Mouse (Mus musculus) intestine, embryonic 16.5 days (tissue): ENCODE data around the gene Lrp1. TPM values are rescaled to one million over a fixed set of nuclear protein-coding genes. Genes with fewer than 3 reads are reported as not detected.

Experiments
- ATAC-seq: fragments of 200-750 bp; cut with Nextera tagmentation; 2 replicates; pipeline ENCODE4 v1.8.0; 2017; ENCODE audit warnings: moderate TSS enrichment, moderate library complexity
- H3K27ac ChIP-seq: fragments of 300-500 bp; sonication (generic); 2 replicates; pipeline ENCODE4 v1.5.1; 2014; ENCODE audit warnings: mild to moderate bottlenecking, low read length
- H3K27me3 ChIP-seq: fragments of 300-500 bp; sonication (generic); replicated peaks from 2 replicates; pipeline ENCODE4 v1.6.1; 2014; ENCODE audit warnings: low read length, control low read depth, mixed read lengths; ENCODE audit not compliant: control insufficient read depth, insufficient read depth
- H3K36me3 ChIP-seq: fragments of 300-500 bp; sonication (generic); 2 replicates; pipeline ENCODE4 v1.6.1; 2014; ENCODE audit warnings: low read length, control low read depth; ENCODE audit not compliant: control insufficient read depth, insufficient read depth
- H3K4me1 ChIP-seq: fragments of 300-500 bp; sonication (generic); 2 replicates; pipeline ENCODE4 v1.6.1; 2014; ENCODE audit warnings: low read length, control low read depth, mixed read lengths; ENCODE audit not compliant: control insufficient read depth, insufficient read depth
- H3K4me2 ChIP-seq: fragments of 300-500 bp; sonication (generic); 2 replicates; pipeline ENCODE4 v1.6.1; 2014; ENCODE audit warnings: low read depth, low read length, control low read depth
- H3K4me3 ChIP-seq: fragments of 300-500 bp; sonication (generic); 2 replicates; pipeline ENCODE4 v1.5.1; 2014; ENCODE audit warnings: mild to moderate bottlenecking, low read length
- H3K9ac ChIP-seq: fragments of 300-500 bp; sonication (generic); 2 replicates; pipeline ENCODE4 v1.6.1; 2014; ENCODE audit warnings: low read depth, low read length
- H3K9me3 ChIP-seq: fragments of 300-500 bp; sonication (generic); 2 replicates; pipeline ENCODE4 v1.6.1; 2016; ENCODE audit warnings: low read length, control low read depth; ENCODE audit not compliant: control insufficient read depth
- WGBS: fragments of 180-500 bp; shearing (Covaris S2); extraction: QIAGEN DNeasy Blood & Tissue Kit; methylation state at CpG from one replicate; pipeline ENCODE4 v1.1.7; 2014; 5-methylcytosine and 5-hydroxymethylcytosine counted together
- polyA plus RNA-seq: library from polyadenylated mRNA; unstranded; fragments of >200 nt; fragmentation: Nextera tagmentation; extraction: Ambion mirVana; gene quantifications from 2 replicates; pipeline ENCODE4 v1.2.1, GENCODE M21; 2015

Gene Lrp1
- polyA plus RNA-seq, 1 experiment from 2014 or later = 64.6 TPM

DNA sequence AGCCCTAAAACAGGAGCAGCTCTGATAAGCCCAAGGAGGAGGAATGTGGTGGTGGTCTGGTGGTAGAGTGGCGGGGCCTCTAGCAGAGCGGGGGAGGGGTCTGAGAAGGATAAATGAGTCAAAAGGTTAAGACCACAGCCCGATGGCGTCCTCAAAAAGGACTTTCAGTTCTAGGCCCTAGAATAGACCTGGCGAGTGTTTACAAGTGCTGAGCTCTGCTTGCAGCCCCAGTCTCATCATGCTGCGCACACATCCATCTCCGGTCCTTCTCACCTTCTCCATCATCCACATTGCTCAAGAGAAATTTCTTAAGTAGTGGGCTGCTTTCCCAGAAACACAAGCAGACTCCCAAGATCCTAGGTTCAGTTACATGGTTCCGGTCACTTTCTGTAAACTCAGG lies 22.3 kb downstream of the Lrp1 start:
- Histone ChIP-seq H3K4me2 (no peak overlapping the region), H3K4me3 (no peak overlapping the region), H3K4me1 (peaks cover 85% of the 10 kb centered on the region), H3K9ac (no peak overlapping the region), H3K36me3 (peaks cover 3% of the 10 kb centered on the region; the same call in 1 of the 2 replicates), H3K27me3 (no peaks in the 10 kb centered on the region), H3K27ac (peak overlapping the region; percentile 85; the same call in 1 of the 2 replicates), H3K9me3 (no peaks in the 10 kb centered on the region)
- 55% methylated on average over 8 of the region's 8 CpGs for WGBS
- no peak for ATAC-seq

DNA sequence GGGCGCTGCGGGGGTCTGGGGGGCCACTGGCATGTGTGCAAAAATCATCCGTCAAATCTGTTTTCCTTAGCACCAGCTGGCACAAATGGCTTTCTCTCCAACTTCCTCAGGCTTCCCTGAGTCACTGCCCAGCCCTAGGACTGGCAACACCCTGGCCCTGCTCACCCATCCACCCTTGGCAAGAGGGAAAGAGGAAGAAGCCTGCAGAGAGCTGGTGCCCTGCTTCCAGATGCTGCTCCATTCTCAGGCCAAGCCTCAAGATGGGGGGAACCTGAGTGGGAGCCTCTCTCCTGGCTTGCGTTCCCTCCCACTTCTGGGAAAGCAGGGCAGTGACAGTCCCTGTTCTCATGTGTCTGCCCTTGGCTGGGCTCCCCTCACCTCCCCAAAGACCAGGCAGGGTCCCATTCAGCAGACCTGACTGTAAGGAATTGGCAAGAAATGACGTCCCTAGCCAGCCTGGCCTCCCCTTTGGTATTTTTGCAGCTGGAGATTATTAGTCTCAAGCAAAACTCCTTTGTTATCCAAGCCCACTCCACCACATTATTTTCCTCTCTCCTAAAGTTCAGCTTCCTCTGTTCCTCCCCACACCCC lies 23.5 kb downstream of the Lrp1 start:
- H3K4me2 ChIP-seq = no peak overlapping the region
- WGBS = 77% methylated on average over 5 of the region's 5 CpGs
- no peak overlapping the region for H3K4me3 ChIP-seq
- peak overlapping the region; percentile 85 for H3K27ac ChIP-seq
- peaks cover 88% of the 10 kb centered on the region for H3K4me1 ChIP-seq
- no peak for ATAC-seq
- peak overlapping the region; percentile 30; the same call in 1 of the 2 replicates for H3K9ac ChIP-seq
- no peaks in the 10 kb centered on the region for H3K27me3 ChIP-seq
- H3K9me3 ChIP-seq = no peaks in the 10 kb centered on the region
- H3K36me3 ChIP-seq = peaks cover 7% of the 10 kb centered on the region; the same call in 1 of the 2 replicates

DNA sequence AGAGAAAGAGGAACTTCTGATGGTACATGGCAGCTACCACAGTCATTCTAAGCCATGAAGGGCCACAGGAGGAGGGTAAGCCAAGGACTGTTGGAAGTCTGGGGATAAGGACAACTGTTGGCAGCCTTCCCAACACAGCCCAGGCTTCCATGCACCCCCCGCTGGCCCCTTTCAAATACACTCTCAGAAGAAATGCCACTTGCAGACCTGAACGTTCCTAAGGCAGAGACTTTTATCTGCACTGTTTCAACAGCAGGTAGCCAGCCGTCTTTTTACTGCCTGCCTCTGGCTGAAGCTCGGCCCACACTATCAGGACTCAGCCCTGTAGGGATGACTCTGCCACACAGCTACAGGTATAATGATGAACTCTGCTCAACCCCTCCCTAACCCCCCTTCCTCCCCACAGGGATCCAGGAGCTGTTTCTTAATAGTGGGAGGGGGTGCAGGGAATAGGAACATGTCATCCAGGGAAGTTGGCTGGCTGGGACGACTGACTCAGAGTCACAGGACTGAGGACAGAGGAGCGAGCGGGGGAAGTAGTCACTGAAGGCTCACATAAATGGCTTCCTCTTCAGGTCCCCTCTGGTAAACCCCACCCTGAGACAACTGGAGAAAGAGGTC lies 24.5 kb downstream of the Lrp1 start:
- H3K36me3 ChIP-seq = peaks cover 7% of the 10 kb centered on the region; the same call in 1 of the 2 replicates
- no peak overlapping the region for H3K4me3 ChIP-seq
- 33% methylated on average over 7 of the region's 7 CpGs for WGBS
- no peaks in the 10 kb centered on the region for H3K9me3 ChIP-seq
- H3K4me1 ChIP-seq = peaks cover 90% of the 10 kb centered on the region
- H3K27ac ChIP-seq = peak overlapping the region; percentile 85
- H3K27me3 ChIP-seq = no peaks in the 10 kb centered on the region
- peak overlapping the region; percentile 34; the same call in 1 of the 2 replicates for H3K9ac ChIP-seq
- ATAC-seq = peak; percentile 57
- no peak overlapping the region for H3K4me2 ChIP-seq

DNA sequence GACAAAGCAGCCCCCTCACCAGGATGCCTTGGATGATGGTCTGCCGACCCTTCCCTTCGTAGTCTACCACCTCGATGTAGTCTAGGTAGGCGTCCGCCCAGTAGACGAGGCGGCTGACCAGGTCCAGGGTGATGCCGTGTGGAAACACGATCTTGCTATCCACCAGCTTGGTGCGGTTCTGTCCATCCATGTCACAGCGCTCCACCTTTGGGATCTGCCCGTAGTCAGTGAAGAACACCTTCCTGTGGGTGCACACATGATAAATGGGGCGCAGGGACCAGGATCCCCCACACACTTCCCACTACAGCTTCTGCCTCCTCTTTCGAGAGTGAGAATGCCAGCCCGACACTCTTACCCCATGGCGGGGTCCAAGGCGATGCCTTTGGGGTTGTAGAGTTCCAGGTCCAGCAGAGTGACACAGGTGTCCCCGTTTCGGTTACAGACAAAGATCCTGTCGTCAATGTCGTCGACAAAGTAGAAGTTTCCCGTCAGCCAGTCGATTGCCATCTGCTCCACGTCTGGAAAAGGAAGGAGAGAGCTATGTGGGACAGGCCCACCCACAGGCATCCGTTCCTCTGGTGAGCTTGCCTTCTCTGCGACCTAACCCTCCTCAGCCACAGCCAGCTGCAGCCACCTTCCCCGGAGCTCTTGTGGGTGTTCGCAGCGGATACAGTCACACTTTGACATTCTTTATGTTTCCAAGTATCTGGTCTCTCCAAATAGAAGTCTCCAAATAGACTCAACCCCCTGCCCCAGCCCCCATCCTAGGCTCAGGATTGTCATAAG lies 25.8 kb downstream of the Lrp1 start:
- no peaks in the 10 kb centered on the region for H3K9me3 ChIP-seq
- no peak overlapping the region for H3K9ac ChIP-seq
- peaks cover 83% of the 10 kb centered on the region for H3K4me1 ChIP-seq
- no peaks in the 10 kb centered on the region for H3K27me3 ChIP-seq
- no peak for ATAC-seq
- H3K27ac ChIP-seq = peak overlapping the region; percentile 85
- 73% methylated on average over 30 of the region's 30 CpGs for WGBS
- H3K4me2 ChIP-seq = no peak overlapping the region
- peaks cover 13% of the 10 kb centered on the region; the same call in 1 of the 2 replicates for H3K36me3 ChIP-seq
- H3K4me3 ChIP-seq = no peak overlapping the region

DNA sequence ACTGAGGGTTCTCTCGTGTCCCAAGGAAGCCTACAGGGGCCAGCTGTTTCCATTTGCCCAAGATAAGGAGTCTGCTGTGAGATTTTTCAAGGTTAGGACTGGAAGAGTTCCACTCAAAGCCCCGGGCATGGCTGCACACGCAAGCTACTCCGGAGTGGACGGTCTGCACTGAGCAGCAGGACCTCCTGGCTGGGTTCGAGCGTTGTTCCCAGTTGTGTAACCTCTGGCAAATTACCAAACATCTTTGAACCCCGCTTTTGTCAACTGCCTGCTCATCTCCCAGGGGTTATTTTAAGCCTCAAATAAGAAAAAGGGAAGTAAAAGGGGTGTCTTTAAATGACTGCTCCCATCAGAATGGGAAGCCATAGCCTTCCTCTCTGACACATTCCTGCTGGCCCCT lies 26.5 kb downstream of the Lrp1 start:
- Histone ChIP-seq H3K9ac (0 out of 2 replicates have a peak overlapping the region, but pooled peaks have one; percentile 13), H3K27ac (peak overlapping the region; percentile 61), H3K27me3 (no peaks in the 10 kb centered on the region), H3K4me1 (peaks cover 76% of the 10 kb centered on the region), H3K4me3 (no peak overlapping the region), H3K9me3 (no peaks in the 10 kb centered on the region), H3K4me2 (no peak overlapping the region), H3K36me3 (peaks cover 13% of the 10 kb centered on the region; the same call in 1 of the 2 replicates)
- WGBS = 61% methylated on average over 8 of the region's 8 CpGs
- no peak for ATAC-seq

DNA sequence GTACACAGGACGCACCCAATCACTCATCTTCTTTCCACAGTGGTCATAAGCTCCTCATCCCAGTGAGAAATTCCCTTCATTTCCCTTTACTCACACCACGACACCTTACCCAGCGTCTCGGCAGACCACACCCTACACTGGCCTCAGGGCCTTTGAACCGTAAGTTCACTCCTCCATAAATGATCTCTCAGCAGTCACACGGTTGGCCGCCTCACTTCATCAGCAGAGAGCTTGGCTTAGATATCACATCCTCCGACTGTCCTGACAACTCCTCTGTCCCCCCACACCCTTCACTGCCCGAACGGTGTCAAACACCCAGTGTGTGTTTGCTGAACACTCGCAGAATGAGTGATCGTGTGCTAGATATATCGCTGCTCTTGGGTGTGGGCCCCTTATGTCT lies 28.1 kb downstream of the Lrp1 start:
- Histone ChIP-seq H3K9me3 (no peaks in the 10 kb centered on the region), H3K9ac (0 out of 2 replicates have a peak overlapping the region, but pooled peaks have one; percentile 17), H3K4me2 (no peak overlapping the region), H3K27me3 (no peaks in the 10 kb centered on the region), H3K27ac (peak overlapping the region; percentile 65), H3K4me1 (peaks cover 62% of the 10 kb centered on the region), H3K36me3 (peaks cover 13% of the 10 kb centered on the region; the same call in 1 of the 2 replicates), H3K4me3 (no peak overlapping the region)
- ATAC-seq = peak; percentile 65
- WGBS = 66% methylated on average over 13 of the region's 13 CpGs

DNA sequence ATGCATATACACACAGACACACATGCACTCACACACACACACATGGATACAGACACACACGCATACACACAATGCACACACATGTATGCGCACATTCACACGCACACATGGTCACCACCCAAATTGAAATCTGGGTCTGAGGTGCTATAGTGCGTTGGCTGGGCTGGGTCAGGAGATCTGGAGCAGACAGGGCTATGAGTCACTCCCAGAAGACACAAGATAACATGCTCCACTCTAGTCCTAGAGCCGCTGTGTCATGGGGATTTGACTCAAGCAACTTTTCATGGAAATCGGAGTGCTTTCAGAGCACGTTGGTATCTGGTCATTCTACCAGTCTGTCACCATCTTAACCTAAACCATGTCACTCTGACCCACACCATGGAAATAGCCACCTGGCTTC lies 28.5 kb downstream of the Lrp1 start:
- Histone ChIP-seq H3K27ac (peak overlapping the region; percentile 65; the same call in 1 of the 2 replicates), H3K4me2 (no peak overlapping the region), H3K9me3 (no peaks in the 10 kb centered on the region), H3K4me1 (peaks cover 57% of the 10 kb centered on the region), H3K9ac (no peak overlapping the region), H3K4me3 (no peak overlapping the region), H3K36me3 (peaks cover 13% of the 10 kb centered on the region; the same call in 1 of the 2 replicates), H3K27me3 (no peaks in the 10 kb centered on the region)
- ATAC-seq = peak; percentile 52
- WGBS = 82% methylated on average over 7 of the region's 7 CpGs

DNA sequence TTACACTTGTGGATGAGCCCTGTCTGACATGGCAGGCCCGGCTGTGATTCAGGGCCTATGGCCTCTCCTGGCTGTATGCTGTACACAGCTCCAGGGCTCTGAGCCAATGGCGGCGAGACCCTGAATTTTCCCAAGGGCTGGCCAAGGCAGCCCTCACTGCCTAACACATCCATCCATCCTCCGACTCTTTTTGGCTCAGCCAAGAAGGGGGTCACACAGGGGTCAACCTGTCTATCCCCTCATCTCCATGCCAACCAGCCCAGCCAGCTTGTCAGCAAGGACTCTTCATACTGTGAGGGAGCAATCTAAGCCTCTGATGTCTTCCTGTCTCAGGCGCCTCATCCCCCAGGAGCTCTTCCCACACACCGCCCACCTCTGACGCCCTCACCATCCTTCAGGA lies 29.4 kb downstream of the Lrp1 start:
- 40% methylated on average over 7 of the region's 7 CpGs for WGBS
- H3K4me3 ChIP-seq = no peak overlapping the region
- H3K9ac ChIP-seq = peak overlapping the region; percentile 42
- no peaks in the 10 kb centered on the region for H3K27me3 ChIP-seq
- ATAC-seq = peak; percentile 54
- peaks cover 13% of the 10 kb centered on the region; the same call in 1 of the 2 replicates for H3K36me3 ChIP-seq
- no peaks in the 10 kb centered on the region for H3K9me3 ChIP-seq
- peak overlapping the region; percentile 65 for H3K27ac ChIP-seq
- no peak overlapping the region for H3K4me2 ChIP-seq
- peaks cover 48% of the 10 kb centered on the region for H3K4me1 ChIP-seq

DNA sequence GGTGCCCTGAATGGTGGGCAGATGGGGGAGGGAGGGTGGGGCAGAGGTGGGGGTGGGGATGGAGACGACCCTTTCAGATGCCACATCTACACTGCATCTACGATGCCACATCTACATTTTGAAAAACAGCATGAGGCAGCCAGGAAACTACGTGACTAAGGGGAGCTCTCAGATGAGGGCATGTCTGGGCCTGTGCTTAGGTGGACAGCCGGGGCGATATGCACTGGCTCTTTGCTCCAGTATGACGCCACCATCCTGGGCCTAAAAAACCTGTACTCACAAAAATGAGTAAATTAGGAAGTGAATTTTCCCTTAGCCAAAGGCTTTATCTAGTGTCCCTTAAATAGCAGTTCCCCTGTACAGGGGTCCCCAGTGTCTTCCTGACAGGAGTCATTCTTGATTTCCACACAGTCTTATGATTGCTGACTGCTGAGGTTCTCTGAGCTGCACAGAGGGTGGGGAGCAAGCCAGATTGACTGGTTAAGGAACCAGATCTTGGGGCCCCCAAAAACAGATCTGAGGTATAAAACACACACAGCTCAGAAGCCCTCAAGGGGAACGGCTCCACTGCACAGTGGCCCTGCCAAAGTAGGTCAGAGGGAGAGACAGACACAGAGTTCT lies 30.0 kb downstream of the Lrp1 start:
- no peak for ATAC-seq
- peak overlapping the region; percentile 42 for H3K9ac ChIP-seq
- H3K36me3 ChIP-seq = peaks cover 17% of the 10 kb centered on the region; the same call in 1 of the 2 replicates
- H3K4me3 ChIP-seq = no peak overlapping the region
- peaks cover 42% of the 10 kb centered on the region for H3K4me1 ChIP-seq
- no peak overlapping the region for H3K4me2 ChIP-seq
- 74% methylated on average over 7 of the region's 7 CpGs for WGBS
- no peaks in the 10 kb centered on the region for H3K9me3 ChIP-seq
- H3K27me3 ChIP-seq = no peaks in the 10 kb centered on the region
- peak overlapping the region; percentile 65 for H3K27ac ChIP-seq
